Mouse (Mus musculus): ENCODE data around the gene Stx8. TPM values are rescaled to one million over a fixed set of nuclear protein-coding genes. Genes with fewer than 3 reads are reported as not detected.

Gene Stx8
- polyA plus RNA-seq, 1 experiment = 32.5 TPM

DNA sequence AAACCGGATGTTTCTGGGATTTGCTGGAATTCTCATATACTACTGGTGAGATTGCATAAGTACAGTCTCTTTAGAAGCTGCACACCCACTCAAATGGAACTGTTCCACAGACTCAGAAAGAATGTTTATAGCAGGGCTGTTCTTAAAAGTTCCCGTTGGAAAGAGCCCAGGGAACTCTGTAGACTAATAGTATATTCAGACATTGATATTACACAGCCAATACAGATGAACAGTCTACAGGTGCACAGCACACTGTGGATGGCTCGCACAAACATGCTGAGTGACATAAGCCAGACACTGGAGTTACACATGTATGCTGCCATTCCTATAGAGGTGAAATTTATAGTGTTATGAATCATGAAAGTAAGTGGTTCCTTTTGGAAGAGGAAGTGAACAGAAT lies 32.9 kb downstream of the Stx8 start:
- Histone ChIP-seq H3K27me3 (ENCODE audit: control insufficient read depth, insufficient read depth, insufficient read length) (no peaks in the 10 kb centered on the region), H3K4me2 (ENCODE audit: low read depth) (no peak overlapping the region), H3ac (ENCODE audit: control insufficient read depth, insufficient read length) (no peak overlapping the region), H3K79me2 (ENCODE audit: control insufficient read depth, insufficient read depth) (no peaks in the 10 kb centered on the region), H3K4me3 (no peak overlapping the region), H3K36me3 (ENCODE audit: control insufficient read depth, insufficient read depth) (peaks cover 7% of the 10 kb centered on the region)
- no peak for TF ChIP-seq MYOG (IDR thresholded peaks at IDR 0.05; ENCODE audit: control insufficient read depth in 1 of 3, insufficient read depth in 1 of 3, insufficient read length in 2 of 3, low read depth in 2 of 3)
- TF ChIP-seq REST (IDR thresholded peaks at IDR 0.05; ENCODE audit: insufficient read depth, insufficient read length) = no peak
- TF ChIP-seq POLR2A (IDR thresholded peaks at IDR 0.05; ENCODE audit: insufficient read length, low read depth) = no peak
- no peak for TF ChIP-seq CEBPB (IDR thresholded peaks at IDR 0.05; ENCODE audit: insufficient read depth, poor library complexity, severe bottlenecking)
- TF ChIP-seq TCF3 (IDR thresholded peaks at IDR 0.05; ENCODE audit: insufficient read length, low read depth) = no peak
- no peak for TF ChIP-seq E2F4 (IDR thresholded peaks at IDR 0.05; ENCODE audit: insufficient read depth)
- TF ChIP-seq USF1 (IDR thresholded peaks at IDR 0.05; ENCODE audit: low read depth) = no peak
- TF ChIP-seq SRF (IDR thresholded peaks at IDR 0.05; ENCODE audit: control insufficient read depth, insufficient read length, low read depth) = no peak
- TF ChIP-seq POLR2AphosphoS2 (IDR thresholded peaks at IDR 0.05; ENCODE audit: insufficient read length, low read depth) = no peak
- no peak for TF ChIP-seq MYOD1 (IDR thresholded peaks at IDR 0.05; ENCODE audit: control insufficient read depth in 1 of 3, insufficient read length in 2 of 3, low read depth in 2 of 3)

DNA sequence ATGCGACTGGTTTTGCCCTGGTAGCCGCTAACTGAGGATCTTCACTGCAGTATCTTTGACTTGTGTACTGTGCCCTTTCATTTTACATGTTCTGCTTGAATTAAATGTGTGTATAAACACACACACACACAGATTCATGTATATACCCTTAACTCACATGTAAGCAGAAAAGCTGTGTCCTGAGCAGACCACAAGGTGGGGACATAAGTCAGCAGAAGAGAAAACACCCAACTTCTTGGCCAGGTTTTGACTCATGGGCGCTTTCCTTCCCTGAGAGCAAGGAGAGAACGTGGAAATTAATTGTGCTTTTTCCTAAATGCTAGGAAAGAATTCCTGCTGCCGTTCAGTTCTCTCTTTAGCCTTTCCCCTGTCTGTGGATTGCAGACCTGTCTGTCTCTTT lies 33.6 kb downstream of the Stx8 start:
- Histone ChIP-seq H3K36me3 (ENCODE audit: control insufficient read depth, insufficient read depth) (peaks cover 7% of the 10 kb centered on the region), H3K79me2 (ENCODE audit: control insufficient read depth, insufficient read depth) (no peaks in the 10 kb centered on the region), H3K27me3 (ENCODE audit: control insufficient read depth, insufficient read depth, insufficient read length) (no peaks in the 10 kb centered on the region), H3ac (ENCODE audit: control insufficient read depth, insufficient read length) (no peak overlapping the region), H3K4me2 (ENCODE audit: low read depth) (no peak overlapping the region), H3K4me3 (no peak overlapping the region)
- no peak for TF ChIP-seq MYOG (IDR thresholded peaks at IDR 0.05; ENCODE audit: control insufficient read depth in 1 of 3, insufficient read depth in 1 of 3, insufficient read length in 2 of 3, low read depth in 2 of 3)
- TF ChIP-seq POLR2A (IDR thresholded peaks at IDR 0.05; ENCODE audit: insufficient read length, low read depth) = no peak
- no peak for TF ChIP-seq SRF (IDR thresholded peaks at IDR 0.05; ENCODE audit: control insufficient read depth, insufficient read length, low read depth)
- TF ChIP-seq TCF3 (IDR thresholded peaks at IDR 0.05; ENCODE audit: insufficient read length, low read depth) = no peak
- TF ChIP-seq POLR2AphosphoS2 (IDR thresholded peaks at IDR 0.05; ENCODE audit: insufficient read length, low read depth) = no peak
- no peak for TF ChIP-seq REST (IDR thresholded peaks at IDR 0.05; ENCODE audit: insufficient read depth, insufficient read length)
- no peak for TF ChIP-seq MAX (IDR thresholded peaks at IDR 0.05; ENCODE audit: low read depth)
- no peak for TF ChIP-seq CEBPB (IDR thresholded peaks at IDR 0.05; ENCODE audit: insufficient read depth, poor library complexity, severe bottlenecking)
- no peak for TF ChIP-seq MYOD1 (IDR thresholded peaks at IDR 0.05; ENCODE audit: control insufficient read depth in 1 of 3, insufficient read length in 2 of 3, low read depth in 2 of 3)
- TF ChIP-seq TCF12 (IDR thresholded peaks at IDR 0.05; ENCODE audit: insufficient read depth, poor library complexity, severe bottlenecking) = no peak
- no peak for TF ChIP-seq E2F4 (IDR thresholded peaks at IDR 0.05; ENCODE audit: insufficient read depth)
- TF ChIP-seq USF1 (IDR thresholded peaks at IDR 0.05; ENCODE audit: low read depth) = no peak

- no peak overlapping the region for H3K4me2 ChIP-seq (ENCODE audit: low read depth)
- no peak overlapping the region for H3ac ChIP-seq (ENCODE audit: control insufficient read depth, insufficient read length)
- no peaks in the 10 kb centered on the region for H3K79me2 ChIP-seq (ENCODE audit: control insufficient read depth, insufficient read depth)
- TF ChIP-seq REST (IDR thresholded peaks at IDR 0.05; ENCODE audit: insufficient read depth, insufficient read length) = no peak
- TF ChIP-seq POLR2AphosphoS2 (IDR thresholded peaks at IDR 0.05; ENCODE audit: insufficient read length, low read depth) = no peak
- no peak overlapping the region for H3K4me3 ChIP-seq
- H3K36me3 ChIP-seq (ENCODE audit: control insufficient read depth, insufficient read depth) = no peaks in the 10 kb centered on the region
- no peaks in the 10 kb centered on the region for H3K27me3 ChIP-seq (ENCODE audit: control insufficient read depth, insufficient read depth, insufficient read length)
Observed at GRCm38 (mm10) chr11:68004191-68004590, 38.2 kb downstream of the Stx8 start.

DNA sequence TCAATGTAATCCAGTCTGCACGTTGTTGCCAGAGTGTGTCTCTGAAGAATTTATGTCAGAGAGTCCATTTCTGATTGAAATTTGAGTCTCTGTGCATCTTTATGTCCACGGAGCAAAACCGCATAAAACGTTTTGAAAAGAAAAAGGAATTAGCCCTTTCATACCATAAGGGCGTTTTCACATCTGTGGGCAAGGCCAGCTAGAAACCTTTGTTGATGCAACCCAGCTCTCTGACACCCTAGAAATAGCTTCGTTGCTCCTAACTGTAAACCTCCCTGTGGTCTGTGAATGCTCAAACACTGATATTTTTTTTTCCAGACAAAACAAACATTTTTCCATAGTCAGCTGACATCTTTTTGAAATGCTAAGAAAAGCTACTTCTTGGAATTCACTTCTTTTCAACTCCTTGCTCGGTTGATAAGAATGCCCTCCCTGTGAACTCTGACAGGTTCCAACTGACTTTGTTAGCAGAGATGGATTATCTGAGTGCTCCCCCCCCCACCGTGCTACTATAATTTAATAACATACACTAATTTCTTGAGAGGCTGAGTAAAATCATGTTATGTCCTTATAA lies 40.3 kb downstream of the Stx8 start:
- H3K4me3 ChIP-seq = no peak overlapping the region
- H3K27me3 ChIP-seq (ENCODE audit: control insufficient read depth, insufficient read depth, insufficient read length) = no peaks in the 10 kb centered on the region
- H3K36me3 ChIP-seq (ENCODE audit: control insufficient read depth, insufficient read depth) = no peaks in the 10 kb centered on the region
- H3K4me2 ChIP-seq (ENCODE audit: low read depth) = no peak overlapping the region
- no peak overlapping the region for H3ac ChIP-seq (ENCODE audit: control insufficient read depth, insufficient read length)
- TF ChIP-seq USF1 (IDR thresholded peaks at IDR 0.05; ENCODE audit: low read depth) (no peak), CEBPB (IDR thresholded peaks at IDR 0.05; ENCODE audit: insufficient read depth, poor library complexity, severe bottlenecking) (no peak), TCF12 (IDR thresholded peaks at IDR 0.05; ENCODE audit: insufficient read depth, poor library complexity, severe bottlenecking) (no peak), MYOD1 (IDR thresholded peaks at IDR 0.05; ENCODE audit: control insufficient read depth in 1 of 3, insufficient read length in 2 of 3, low read depth in 2 of 3) (no peak), SRF (IDR thresholded peaks at IDR 0.05; ENCODE audit: control insufficient read depth, insufficient read length, low read depth) (no peak), POLR2AphosphoS2 (IDR thresholded peaks at IDR 0.05; ENCODE audit: insufficient read length, low read depth) (no peak), TCF3 (IDR thresholded peaks at IDR 0.05; ENCODE audit: insufficient read length, low read depth) (no peak), MAX (IDR thresholded peaks at IDR 0.05; ENCODE audit: low read depth) (no peak), POLR2A (IDR thresholded peaks at IDR 0.05; ENCODE audit: insufficient read length, low read depth) (no peak), REST (IDR thresholded peaks at IDR 0.05; ENCODE audit: insufficient read depth, insufficient read length) (no peak)
- H3K79me2 ChIP-seq (ENCODE audit: control insufficient read depth, insufficient read depth) = no peaks in the 10 kb centered on the region

DNA sequence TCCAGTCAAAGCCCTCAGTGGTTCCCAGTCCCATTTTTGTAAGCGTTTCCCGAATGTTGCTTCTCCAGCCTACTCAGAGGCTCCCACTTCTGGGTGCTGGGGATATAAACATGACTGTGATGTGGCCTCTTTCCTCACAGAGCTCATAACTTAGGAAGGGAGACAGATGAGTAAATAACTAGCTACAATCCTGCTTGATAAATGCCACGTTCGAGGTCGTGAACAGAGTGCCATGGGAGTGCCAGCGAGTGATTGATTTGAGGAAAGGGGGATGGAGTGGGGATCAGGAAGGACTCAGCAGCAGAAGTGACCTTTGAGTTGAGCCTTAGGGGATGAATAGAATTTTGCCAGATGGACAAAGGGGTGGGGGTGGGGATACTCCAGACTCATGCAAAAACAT lies 41.7 kb downstream of the Stx8 start:
- Histone ChIP-seq H3K27me3 (ENCODE audit: control insufficient read depth, insufficient read depth, insufficient read length) (no peaks in the 10 kb centered on the region), H3K36me3 (ENCODE audit: control insufficient read depth, insufficient read depth) (no peaks in the 10 kb centered on the region), H3ac (ENCODE audit: control insufficient read depth, insufficient read length) (no peak overlapping the region), H3K79me2 (ENCODE audit: control insufficient read depth, insufficient read depth) (no peaks in the 10 kb centered on the region), H3K4me3 (no peak overlapping the region), H3K4me2 (ENCODE audit: low read depth) (no peak overlapping the region)
- no peak for TF ChIP-seq SRF (IDR thresholded peaks at IDR 0.05; ENCODE audit: control insufficient read depth, insufficient read length, low read depth)
- no peak for TF ChIP-seq REST (IDR thresholded peaks at IDR 0.05; ENCODE audit: insufficient read depth, insufficient read length)
- TF ChIP-seq USF1 (IDR thresholded peaks at IDR 0.05; ENCODE audit: low read depth) = no peak
- no peak for TF ChIP-seq CEBPB (IDR thresholded peaks at IDR 0.05; ENCODE audit: insufficient read depth, poor library complexity, severe bottlenecking)
- no peak for TF ChIP-seq MAX (IDR thresholded peaks at IDR 0.05; ENCODE audit: low read depth)
- TF ChIP-seq TCF3 (IDR thresholded peaks at IDR 0.05; ENCODE audit: insufficient read length, low read depth) = no peak
- TF ChIP-seq MYOG (IDR thresholded peaks at IDR 0.05; ENCODE audit: control insufficient read depth in 1 of 3, insufficient read depth in 1 of 3, insufficient read length in 2 of 3, low read depth in 2 of 3) = no peak
- TF ChIP-seq E2F4 (IDR thresholded peaks at IDR 0.05; ENCODE audit: insufficient read depth) = no peak
- TF ChIP-seq TCF12 (IDR thresholded peaks at IDR 0.05; ENCODE audit: insufficient read depth, poor library complexity, severe bottlenecking) = no peak
- TF ChIP-seq MYOD1 (IDR thresholded peaks at IDR 0.05; ENCODE audit: control insufficient read depth in 1 of 3, insufficient read length in 2 of 3, low read depth in 2 of 3) = no peak
- no peak for TF ChIP-seq POLR2A (IDR thresholded peaks at IDR 0.05; ENCODE audit: insufficient read length, low read depth)
- TF ChIP-seq POLR2AphosphoS2 (IDR thresholded peaks at IDR 0.05; ENCODE audit: insufficient read length, low read depth) = no peak

Measured in myocyte (in vitro differentiated cells).